Mouse (Mus musculus) forebrain, postnatal 0 days (tissue): ENCODE measurements around the gene Zrsr1. TPM values are rescaled to one million over a fixed set of nuclear protein-coding genes. Genes with fewer than 3 reads are reported as not detected.
A peak's percentile ranks its signal among the peaks of the same experiment; 100 is the strongest.

ENCODE experiments used
- ATAC-seq: fragments of 200-750 bp; cut with Nextera tagmentation; 2 replicates; pipeline ENCODE4 v1.8.0; 2017; ENCODE audit warnings: mild to moderate bottlenecking, moderate library complexity
- DNase-seq: peaks from one replicate; pipeline ENCODE4 v3.0.0-alpha.2; 2015
- H3K27ac ChIP-seq: fragments of 300-500 bp; sonication (generic); 2 replicates; pipeline ENCODE4 v1.5.1; 2014; ENCODE audit warnings: low read depth, mild to moderate bottlenecking, antibody characterized with exemption, low read length, moderate library complexity, mixed read lengths
- H3K27me3 ChIP-seq: fragments of 300-500 bp; sonication (generic); 2 replicates; pipeline ENCODE4 v1.6.1; 2014; ENCODE audit warnings: mild to moderate bottlenecking, low read length, mixed read lengths; ENCODE audit not compliant: insufficient read depth
- H3K36me3 ChIP-seq: fragments of 300-500 bp; sonication (generic); 2 replicates; pipeline ENCODE4 v1.6.1; 2014; ENCODE audit warnings: mild to moderate bottlenecking, moderate library complexity; ENCODE audit not compliant: insufficient read depth
- H3K4me1 ChIP-seq: fragments of 300-500 bp; sonication (generic); 2 replicates; pipeline ENCODE4 v1.6.1; 2014; ENCODE audit warnings: antibody characterized with exemption; ENCODE audit not compliant: insufficient read depth
- H3K4me2 ChIP-seq: fragments of 300-500 bp; sonication (generic); 2 replicates; pipeline ENCODE4 v1.6.1; 2014; ENCODE audit warnings: low read depth, mild to moderate bottlenecking, moderate library complexity
- H3K4me3 ChIP-seq: fragments of 300-500 bp; sonication (generic); 2 replicates; pipeline ENCODE4 v1.5.1; 2014; ENCODE audit warnings: low read depth, low read length, mixed read lengths
- H3K9ac ChIP-seq: fragments of 300-500 bp; sonication (generic); 2 replicates; pipeline ENCODE4 v1.6.1; 2014; ENCODE audit warnings: mild to moderate bottlenecking
- H3K9me3 ChIP-seq: fragments of 300-500 bp; sonication (generic); 2 replicates; pipeline ENCODE4 v1.6.1; 2016; ENCODE audit warnings: low read length
- CTCF ChIP-seq: sonication (generic); IDR thresholded peaks from 2 replicates; pipeline ENCODE4 v1.5.1; 2016; ENCODE audit warnings: antibody characterized with exemption, control low read depth, low read depth
- WGBS: fragments of 180-500 bp; shearing (Covaris S2); extraction: QIAGEN DNeasy Blood & Tissue Kit; methylation state at CpG from one replicate; pipeline ENCODE4 v1.1.7; 2014; 5-methylcytosine and 5-hydroxymethylcytosine counted together
- polyA plus RNA-seq: library from polyadenylated mRNA; unstranded; fragments of >200 nt; fragmentation: Nextera tagmentation; extraction: Ambion mirVana; gene quantifications from 2 replicates; pipeline ENCODE4 v1.2.1, GENCODE M21; 2015
- total RNA-seq: library from RNA; depleted of rRNA; stranded (reverse); fragments of >200 nt; gene quantifications from 2 replicates; pipeline ENCODE4 v1.2.3, GENCODE M21; 2014

Zrsr1 gene
- total and polyA plus RNA-seq, 2 experiments from 2014 or later: 6.4 to 17.5 TPM

DNA sequence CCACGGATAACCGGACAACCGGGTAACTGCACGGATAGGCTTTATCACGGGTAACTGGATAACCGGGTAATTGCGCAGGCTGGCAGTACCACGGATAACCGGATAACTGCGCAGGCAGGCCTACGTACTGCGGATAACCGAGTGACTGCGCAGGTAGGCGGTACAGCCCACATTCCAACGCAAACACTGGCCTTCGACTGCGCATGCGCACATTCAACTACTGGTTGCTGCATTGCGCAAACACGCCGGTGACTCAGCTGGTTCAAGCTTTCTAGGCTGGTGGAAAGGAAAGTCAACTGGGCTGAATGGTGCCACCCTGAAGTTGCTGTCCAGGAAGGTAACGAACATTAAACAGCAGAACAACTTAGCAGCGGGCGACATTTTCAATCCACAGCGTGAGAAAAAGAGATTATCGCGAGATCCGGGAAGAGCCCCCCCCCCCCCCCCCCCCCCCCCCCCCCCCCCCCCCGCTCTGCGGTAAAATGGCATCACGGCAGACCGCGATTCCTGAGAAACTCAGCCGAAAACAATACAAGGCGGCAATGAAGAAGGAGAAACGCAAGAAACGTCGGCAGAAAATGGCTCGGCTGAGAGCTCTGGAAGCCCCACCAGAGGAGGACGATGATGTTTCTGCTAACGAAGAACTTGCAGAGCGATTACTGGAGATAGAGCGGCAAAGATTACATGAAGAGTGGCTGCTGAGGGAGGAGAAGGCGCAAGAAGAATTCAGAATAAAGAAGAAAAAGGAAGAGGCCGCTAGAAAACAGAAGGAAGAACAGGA, 1.1 kb downstream of the Zrsr1 start:
- Histone ChIP-seq H3K9ac (peak overlapping the region; percentile 73), H3K4me2 (peak overlapping the region; percentile 60), H3K9me3 (0 out of 2 replicates have a peak, but pooled peaks cover 3% of the 10 kb centered on the region), H3K4me3 (peak overlapping the region; percentile 56), H3K27ac (peak overlapping the region; percentile 82), H3K27me3 (no peaks in the 10 kb centered on the region), H3K4me1 (peaks cover 7% of the 10 kb centered on the region; the same call in 1 of the 2 replicates), H3K36me3 (peaks cover 1% of the 10 kb centered on the region)
- DNase-seq (peak; percentile 90), ATAC-seq (peak; percentile 67)
- WGBS: 47% methylated on average over 45 of the region's 46 CpGs
- peak; percentile 9; the same call in 1 of the 2 replicates for TF ChIP-seq CTCF

DNA sequence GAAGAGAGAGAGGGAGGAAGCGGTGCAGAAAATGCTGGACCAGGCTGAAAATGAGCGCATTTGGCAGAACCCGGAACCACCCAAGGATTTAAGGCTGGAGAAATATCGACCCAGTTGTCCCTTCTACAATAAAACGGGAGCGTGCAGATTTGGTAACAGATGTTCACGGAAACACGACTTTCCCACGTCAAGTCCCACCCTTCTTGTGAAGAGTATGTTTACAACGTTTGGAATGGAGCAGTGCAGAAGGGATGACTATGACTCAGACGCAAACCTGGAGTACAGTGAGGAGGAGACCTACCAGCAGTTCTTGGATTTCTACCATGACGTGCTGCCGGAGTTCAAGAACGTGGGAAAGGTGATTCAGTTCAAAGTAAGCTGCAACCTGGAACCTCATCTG, 1.8 kb downstream of the Zrsr1 start:
- TF ChIP-seq CTCF: no peak
- H3K27me3 ChIP-seq: no peaks in the 10 kb centered on the region

DNA sequence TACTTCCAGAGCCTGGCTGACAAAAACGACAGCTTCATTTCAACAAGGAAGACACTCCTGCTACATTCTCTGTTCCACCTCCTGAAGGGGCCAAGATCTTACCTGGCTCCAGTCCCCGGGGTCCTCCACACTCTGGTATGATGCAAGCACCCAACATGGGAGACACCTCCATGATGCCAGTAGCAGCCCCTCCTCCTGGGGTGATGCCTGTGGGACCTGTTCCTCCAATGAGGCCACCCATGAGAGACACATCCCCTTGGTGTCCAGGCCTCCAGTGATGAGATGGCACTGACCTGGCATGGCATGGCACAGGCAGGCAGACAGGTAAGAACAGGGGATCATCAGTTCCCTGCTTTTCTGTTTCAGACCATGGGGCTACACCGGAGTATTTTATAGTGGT, 6.4 kb downstream of the Zrsr1 start:
- TF ChIP-seq CTCF: no peak
- Histone ChIP-seq H3K27me3 (no peaks in the 10 kb centered on the region), H3K4me1 (peaks cover 14% of the 10 kb centered on the region; the same call in 1 of the 2 replicates), H3K36me3 (peaks cover 6% of the 10 kb centered on the region), H3K9me3 (no peaks in the 10 kb centered on the region), H3K4me2 (no peak overlapping the region), H3K9ac (no peak overlapping the region), H3K27ac (no peak overlapping the region), H3K4me3 (no peak overlapping the region)
- DNase-seq (no peak), ATAC-seq (no peak)
- WGBS: 89% methylated on average over 3 of the region's 3 CpGs

More for the DNA sequence above, 1.8 kb downstream of the Zrsr1 start:
- Histone ChIP-seq H3K4me2 (peak overlapping the region; percentile 53), H3K4me1 (peaks cover 7% of the 10 kb centered on the region; the same call in 1 of the 2 replicates), H3K36me3 (peaks cover 6% of the 10 kb centered on the region), H3K9me3 (0 out of 2 replicates have a peak, but pooled peaks cover 3% of the 10 kb centered on the region), H3K4me3 (peak overlapping the region; percentile 56), H3K9ac (peak overlapping the region; percentile 53), H3K27ac (peak overlapping the region; percentile 73)
- no peak for ATAC-seq
- no peak for DNase-seq
- WGBS: 40% methylated on average over 14 of the region's 14 CpGs

DNA sequence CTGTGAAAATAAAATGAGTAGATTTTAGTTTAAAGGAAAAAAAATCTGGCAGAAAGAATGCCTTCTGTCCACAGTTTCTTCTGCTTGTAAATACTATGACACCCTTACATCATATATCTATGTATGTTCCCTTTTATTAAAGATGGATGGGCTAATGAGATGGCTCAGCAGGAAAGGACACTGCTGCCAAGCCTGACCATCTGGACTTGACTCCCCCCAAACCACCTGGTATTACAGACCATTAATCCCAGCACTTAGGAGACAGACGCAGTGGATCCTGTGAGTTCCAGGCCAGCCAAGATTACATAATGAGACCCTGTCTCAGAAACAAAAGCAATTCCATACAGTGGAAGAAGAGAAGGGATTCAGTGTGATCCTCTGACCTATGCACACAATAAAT, 6.9 kb downstream of the Zrsr1 start:
- H3K4me2 ChIP-seq: no peak overlapping the region
- no peaks in the 10 kb centered on the region for H3K27me3 ChIP-seq
- H3K4me3 ChIP-seq: no peak overlapping the region
- H3K4me1 ChIP-seq: peaks cover 14% of the 10 kb centered on the region; the same call in 1 of the 2 replicates
- TF ChIP-seq CTCF: no peak
- WGBS: 28% methylated on average over 1 of the region's 1 CpGs
- H3K27ac ChIP-seq: no peak overlapping the region
- ATAC-seq (no peak), DNase-seq (no peak)
- peaks cover 6% of the 10 kb centered on the region for H3K36me3 ChIP-seq
- no peaks in the 10 kb centered on the region for H3K9me3 ChIP-seq
- no peak overlapping the region for H3K9ac ChIP-seq

DNA sequence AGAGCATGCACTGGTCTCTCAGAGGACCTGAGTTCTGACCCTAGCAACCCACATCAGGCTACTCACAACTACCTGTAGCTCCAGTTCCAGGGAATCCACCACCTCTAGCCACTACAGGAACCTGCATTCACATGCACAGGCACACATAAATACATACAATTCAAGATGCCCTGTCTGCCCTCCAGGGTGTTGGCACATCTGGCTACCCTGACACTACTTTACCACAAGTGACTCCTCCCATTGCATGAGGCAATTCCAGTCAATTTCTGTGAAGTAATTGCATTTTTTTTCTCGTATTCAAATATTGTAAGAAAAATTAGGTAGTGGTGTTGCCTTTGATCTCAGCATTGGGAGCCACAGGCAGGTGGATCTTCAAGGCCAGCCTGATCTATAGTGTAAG, 7.4 kb downstream of the Zrsr1 start:
- TF ChIP-seq CTCF: no peak
- H3K4me1 ChIP-seq: peaks cover 14% of the 10 kb centered on the region; the same call in 1 of the 2 replicates
- H3K27me3 ChIP-seq: no peaks in the 10 kb centered on the region
- DNase-seq (no peak), ATAC-seq (no peak)
- H3K27ac ChIP-seq: no peak overlapping the region
- H3K36me3 ChIP-seq: peaks cover 6% of the 10 kb centered on the region
- no peaks in the 10 kb centered on the region for H3K9me3 ChIP-seq
- no peak overlapping the region for H3K4me3 ChIP-seq
- 88% methylated on average over 1 of the region's 1 CpGs for WGBS
- H3K4me2 ChIP-seq: no peak overlapping the region
- H3K9ac ChIP-seq: no peak overlapping the region

DNA sequence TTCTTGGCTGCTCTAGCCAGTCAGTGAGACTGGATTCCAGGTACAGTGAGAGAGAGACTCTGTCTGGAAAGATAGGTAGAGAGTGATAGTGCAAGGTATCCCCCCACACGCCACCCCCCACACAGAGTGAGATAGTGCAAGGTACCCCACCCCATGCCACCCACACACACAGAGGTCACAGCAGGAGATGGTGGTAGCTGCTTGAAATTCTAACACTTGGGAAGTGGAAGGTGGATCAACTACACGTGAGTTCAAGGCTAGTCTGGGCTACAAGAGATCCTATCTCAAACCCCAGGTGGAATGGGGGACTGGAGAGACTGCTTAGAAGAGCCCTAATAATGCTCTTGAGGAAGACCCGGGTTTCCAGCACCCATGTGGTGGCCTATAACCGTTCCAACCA, 9.2 kb downstream of the Zrsr1 start:
- peak overlapping the region; percentile 54 for H3K4me2 ChIP-seq
- no peaks in the 10 kb centered on the region for H3K27me3 ChIP-seq
- 0 out of 2 replicates have a peak, but pooled peaks cover 7% of the 10 kb centered on the region for H3K4me1 ChIP-seq
- H3K36me3 ChIP-seq: peaks cover 6% of the 10 kb centered on the region; the same call in 1 of the 2 replicates
- ATAC-seq: no peak
- no peak for TF ChIP-seq CTCF
- no peak overlapping the region for H3K27ac ChIP-seq
- no peaks in the 10 kb centered on the region for H3K9me3 ChIP-seq
- 44% methylated on average over 4 of the region's 4 CpGs for WGBS
- DNase-seq: no peak
- peak overlapping the region; percentile 67; the same call in 1 of the 2 replicates for H3K9ac ChIP-seq
- H3K4me3 ChIP-seq: peak overlapping the region; percentile 57

DNA sequence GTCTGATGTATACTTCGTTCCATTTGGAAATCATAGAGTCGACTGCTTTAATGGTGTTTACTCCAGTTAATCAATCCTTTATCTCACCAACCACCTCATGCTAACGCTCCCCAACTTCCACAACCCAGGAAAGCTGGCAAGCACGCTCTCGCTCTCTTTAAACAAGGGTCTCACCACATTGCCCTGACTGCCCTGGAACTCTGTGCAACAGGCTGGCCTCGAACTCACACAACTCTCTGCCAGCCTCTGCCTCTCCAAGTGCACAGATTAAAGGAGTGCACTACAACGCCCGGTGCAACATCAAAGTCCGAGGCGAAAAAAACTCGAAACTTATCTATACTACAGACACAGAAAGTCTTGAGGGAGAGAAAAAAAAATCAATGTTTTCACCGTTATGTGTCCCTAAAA, 9.7 kb downstream of the Zrsr1 start:
- DNase-seq (no peak), ATAC-seq (peak; percentile 12)

More for the DNA sequence above, 9.7 kb downstream of the Zrsr1 start:
- Histone ChIP-seq H3K36me3 (peaks cover 6% of the 10 kb centered on the region; the same call in 1 of the 2 replicates), H3K4me1 (0 out of 2 replicates have a peak, but pooled peaks cover 7% of the 10 kb centered on the region), H3K4me3 (peak overlapping the region; percentile 57), H3K4me2 (peak overlapping the region; percentile 54), H3K27me3 (no peaks in the 10 kb centered on the region), H3K9me3 (no peaks in the 10 kb centered on the region), H3K9ac (peak overlapping the region; percentile 67), H3K27ac (peak overlapping the region; percentile 93)
- whole genome bisulfite sequencing: 5% methylated on average over 12 of the region's 12 CpGs
- no peak for TF ChIP-seq CTCF
